Mouse (Mus musculus) left cerebral cortex, adult 18-20 months (tissue): ENCODE measurements around the gene Klhdc3. TPM values are rescaled to one million over a fixed set of nuclear protein-coding genes. Genes with fewer than 3 reads are reported as not detected.

ENCODE experiments used
- DNase-seq, 2 experiments: peaks; one replicate each; pipeline ENCODE4 v3.0.0; 2021 to 2022; ENCODE audit warnings: low spot score in 2 of 2, mixed read lengths in 1 of 2
- total RNA-seq, 2 experiments: library from RNA; stranded (reverse); gene quantifications; 2 replicates each; pipeline ENCODE4 v1.2.3; 2021

Gene Klhdc3
- total RNA-seq, 2 experiments from 2014 or later: 190 to 207 TPM

- peak; percentile 54 to 66 for DNase-seq
These were observed 51.7 kb downstream of the Klhdc3 start, which contains the start of gene Ptk7 for GRCm38 (mm10) chr17:46628791-46629684. Gene Ptk7, minus strand, starts transcription at chr17:46629504.

DNA sequence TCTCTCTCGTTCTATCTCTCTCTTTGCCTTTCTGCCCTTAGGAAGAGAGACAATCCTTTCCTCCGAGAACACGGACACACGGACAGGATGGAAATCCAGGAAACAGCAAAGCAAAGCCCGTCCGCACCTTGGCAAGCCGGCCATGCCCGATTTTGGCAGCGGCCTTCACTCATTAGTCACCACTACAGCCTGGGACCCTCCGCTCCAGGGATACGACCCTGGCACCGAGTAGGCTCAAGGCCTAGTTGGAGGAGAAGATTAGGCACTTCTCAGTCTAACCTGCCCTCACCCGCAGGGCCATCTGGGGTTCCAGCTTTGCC is 52.3 kb downstream of the Klhdc3 start:
- no peak for DNase-seq

DNA sequence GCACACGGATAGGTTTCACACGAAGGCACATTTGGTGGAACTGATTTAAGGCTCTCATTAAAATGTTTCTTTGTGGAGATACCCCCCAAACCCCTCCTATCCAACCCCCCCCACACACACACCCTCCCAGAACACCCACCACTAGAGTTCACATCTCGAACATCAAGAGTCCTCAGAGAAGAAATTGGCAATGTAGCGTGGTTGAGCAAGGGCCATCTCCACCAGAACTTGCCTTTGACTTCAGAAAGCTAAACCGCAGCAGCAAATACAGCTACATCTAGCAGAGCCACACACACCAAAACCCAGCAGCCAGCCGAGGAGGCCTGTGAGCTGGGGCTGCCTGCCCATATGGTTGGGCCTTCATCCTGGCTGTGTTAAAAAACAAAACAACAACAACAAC is 53.3 kb downstream of the Klhdc3 start:
- DNase-seq: no peak

DNA sequence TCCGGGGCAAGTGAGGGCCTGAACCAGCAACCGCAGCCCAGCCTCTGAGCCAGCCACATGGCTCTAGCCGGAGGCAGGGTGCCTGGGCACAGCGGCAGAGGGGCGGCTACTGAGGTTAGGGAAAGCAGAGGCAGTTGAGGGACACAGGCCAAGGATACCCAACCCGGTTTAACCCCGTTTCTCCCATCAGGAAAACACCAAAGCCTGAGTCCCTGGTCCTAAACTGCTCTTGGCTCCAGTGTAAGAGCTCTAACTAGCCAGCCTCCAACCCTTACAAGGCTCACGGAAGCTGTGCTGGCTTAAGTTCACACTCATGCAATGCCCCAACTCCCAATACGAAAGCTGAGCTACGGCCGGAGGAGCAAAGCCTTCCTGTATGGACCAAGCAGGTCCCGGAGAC is 56.1 kb downstream of the Klhdc3 start:
- no peak for DNase-seq

Other genes starting within 250 kb of the Klhdc3 start
- under 1 TPM; 0.30 TPM for gene Slc22a7, start 242.5 kb downstream of the Klhdc3 start, total RNA-seq
- 100 to 1,000 TPM; 130 to 135 TPM for gene Ttbk1, start 193.2 kb downstream of the Klhdc3 start, total RNA-seq
- gene Dnph1, start 184.2 kb downstream of the Klhdc3 start, total RNA-seq: 1 to 10 TPM; 2.8 TPM
- 10 to 100 TPM; 61.0 to 64.5 TPM for gene Cul9, start 134.5 kb downstream of the Klhdc3 start, total RNA-seq
- 10 to 100 TPM; 70.4 to 77.9 TPM for gene Srf, start 124.7 kb downstream of the Klhdc3 start, total RNA-seq
- 10 to 100 TPM in 1 of 2 experiments, 1 to 10 TPM in 1; 9.5 to 10.1 TPM for gene Ptk7, start 51.4 kb downstream of the Klhdc3 start, total RNA-seq
- 10 to 100 TPM; 24.3 to 26.2 TPM for gene Klc4, start 34.9 kb downstream of the Klhdc3 start, total RNA-seq
- 10 to 100 TPM; 51.8 to 53.0 TPM for gene Mrpl2, start 34.7 kb downstream of the Klhdc3 start, total RNA-seq
- 10 to 100 TPM; 26.1 to 27.1 TPM for gene Cul7, start 30.6 kb downstream of the Klhdc3 start, total RNA-seq
- gene Rrp36, start 6.6 kb downstream of the Klhdc3 start, total RNA-seq: 10 to 100 TPM; 17.1 to 17.2 TPM
- 100 to 1,000 TPM; 120 to 125 TPM for gene Mea1, start 2.1 kb downstream of the Klhdc3 start, total RNA-seq
- gene Ppp2r5d, start 24.2 kb upstream of the Klhdc3 start, total RNA-seq: 10 to 100 TPM; 81.5 to 89.3 TPM
- 10 to 100 TPM; 50.8 to 58.9 TPM for gene Pex6, start 30.5 kb upstream of the Klhdc3 start, total RNA-seq
- gene Gnmt, start 48.3 kb upstream of the Klhdc3 start, total RNA-seq: under 1 TPM in 1 of 2 experiments, not detected in 1; 0.84 TPM
- 10 to 100 TPM; 65.2 to 67.9 TPM for gene Cnpy3, start 71.3 kb upstream of the Klhdc3 start, total RNA-seq
- under 1 TPM in 1 of 2 experiments, not detected in 1; 0.28 TPM for gene Ptcra, start 82.8 kb upstream of the Klhdc3 start, total RNA-seq
- 1 to 10 TPM; 6.4 to 8.3 TPM for gene 2310039H08Rik, start 91.7 kb upstream of the Klhdc3 start, total RNA-seq
- 10 to 100 TPM; 48.2 to 53.2 TPM for gene Rpl7l1, start 101.8 kb upstream of the Klhdc3 start, total RNA-seq
- 10 to 100 TPM; 53.2 to 58.9 TPM for gene Bicral, start 177.6 kb upstream of the Klhdc3 start, total RNA-seq
- 10 to 100 TPM; 33.5 to 33.8 TPM for gene Tbcc, start 209.8 kb upstream of the Klhdc3 start, total RNA-seq
- gene Prph2, start 229.5 kb upstream of the Klhdc3 start, total RNA-seq: not detected